Mouse (Mus musculus) midbrain, embryonic 10.5 days (tissue): ENCODE data around the gene Tarbp2. TPM values are rescaled to one million over a fixed set of nuclear protein-coding genes. Genes with fewer than 3 reads are reported as not detected.

Experiments used
- polyA plus RNA-seq: library from polyadenylated mRNA; unstranded; fragments of >200 nt; fragmentation: Nextera tagmentation; extraction: Ambion mirVana; gene quantifications from 2 replicates; pipeline ENCODE4 v1.2.1, GENCODE M21; 2016

Tarbp2 gene
- polyA plus RNA-seq, 1 experiment from 2014 or later, result 143 TPM

Other genes with a start within 250 kb of the Tarbp2 start
- gene Gm9918, start 247.6 kb upstream of the Tarbp2 start, polyA plus RNA-seq, result 0.35 and 0.41 TPM in 2 replicates
- 59.2 and 63.2 TPM in 2 replicates for gene Mfsd5, start 238.7 kb upstream of the Tarbp2 start, polyA plus RNA-seq
- 47.4 and 54.4 TPM in 2 replicates for gene Espl1, start 221.9 kb upstream of the Tarbp2 start, polyA plus RNA-seq
- gene Pfdn5, start 192.1 kb upstream of the Tarbp2 start, polyA plus RNA-seq, result 335 and 345 TPM in 2 replicates
- 125 and 134 TPM in 2 replicates for gene Myg1, start 186.5 kb upstream of the Tarbp2 start, polyA plus RNA-seq
- 115 and 128 TPM in 2 replicates for gene Aaas, start 167.4 kb upstream of the Tarbp2 start, polyA plus RNA-seq
- 0.59 and 0.66 TPM in 2 replicates for gene Sp7, start 151.0 kb upstream of the Tarbp2 start, polyA plus RNA-seq
- gene Sp1, start 112.0 kb upstream of the Tarbp2 start, polyA plus RNA-seq, result 7.9 and 8.9 TPM in 2 replicates
- gene Amhr2, start 72.8 kb upstream of the Tarbp2 start, polyA plus RNA-seq, result 0.10 and 0.50 TPM in 2 replicates
- 75.7 and 82.3 TPM in 2 replicates for gene Prr13, start 59.2 kb upstream of the Tarbp2 start, polyA plus RNA-seq
- gene Pcbp2, start 47.7 kb upstream of the Tarbp2 start, polyA plus RNA-seq, result 194 and 201 TPM in 2 replicates
- gene Gm10337, start 14.5 kb upstream of the Tarbp2 start, polyA plus RNA-seq, result 3.5 TPM in 1 of 2 replicates, not detected in the other
- 23.4 and 31.8 TPM in 2 replicates for gene Map3k12, start 1.1 kb upstream of the Tarbp2 start, polyA plus RNA-seq
- gene Npff, start 6.8 kb downstream of the Tarbp2 start, polyA plus RNA-seq, result 2.0 and 2.9 TPM in 2 replicates
- not detected in 2 replicates for gene Gm28047, start 106.9 kb downstream of the Tarbp2 start, polyA plus RNA-seq
- gene Atf7, start 107.3 kb downstream of the Tarbp2 start, polyA plus RNA-seq, result 14.9 and 21.8 TPM in 2 replicates
- 62.3 and 73.7 TPM in 2 replicates for gene Atp5g2, start 154.2 kb downstream of the Tarbp2 start, polyA plus RNA-seq
- 26.0 and 31.1 TPM in 2 replicates for gene Calcoco1, start 204.0 kb downstream of the Tarbp2 start, polyA plus RNA-seq